Mouse (Mus musculus) heart, adult 2 months (tissue): ENCODE results near the gene Otx2. TPM values are rescaled to one million over a fixed set of nuclear protein-coding genes. Genes with fewer than 3 reads are reported as not detected.

ENCODE experiments used
- DNase-seq, 2 experiments: peaks; one replicate each; pipeline ENCODE4 v3.0.0; 2021
- H3K27ac ChIP-seq: fragments of 200-600 bp; 2 replicates; pipeline ENCODE4 v1.8.1; 2022
- H3K27me3 ChIP-seq: fragments of 200-500 bp; 2 replicates; pipeline ENCODE4 v1.6.1; 2012; ENCODE audit warnings: mild to moderate bottlenecking, low read length, inconsistent platforms, mixed read lengths; ENCODE audit not compliant: control insufficient read depth, insufficient read depth
- H3K36me3 ChIP-seq: fragments of 200-500 bp; 2 replicates; pipeline ENCODE4 v1.6.1; 2012; ENCODE audit warnings: low read length, inconsistent platforms; ENCODE audit not compliant: control insufficient read depth, insufficient read depth
- H3K4me1 ChIP-seq: fragments of 200-500 bp; 2 replicates; pipeline ENCODE4 v1.6.1; 2011; ENCODE audit warnings: low read length; ENCODE audit not compliant: control insufficient read depth, insufficient read depth
- H3K4me3 ChIP-seq: fragments of 200-600 bp; 2 replicates; pipeline ENCODE4 v1.8.1; 2022
- H3K79me2 ChIP-seq: fragments of 200-500 bp; replicated peaks from 2 replicates; pipeline ENCODE4 v1.6.1; 2012; ENCODE audit warnings: mild to moderate bottlenecking, inconsistent platforms, low read length, moderate library complexity, mixed read lengths; ENCODE audit not compliant: control insufficient read depth, insufficient read depth
- H3K9ac ChIP-seq: fragments of 200-500 bp; 2 replicates; pipeline ENCODE4 v1.6.1; 2012; ENCODE audit warnings: low read depth, mild to moderate bottlenecking, control low read depth, inconsistent platforms, low read length, mixed read lengths
- CTCF ChIP-seq: fragments of 200-600 bp; IDR thresholded peaks from 2 replicates; pipeline ENCODE4 v1.8.1; 2022; ENCODE audit warnings: antibody characterized with exemption, mild to moderate bottlenecking, moderate library complexity
- EP300 ChIP-seq: fragments of 200-500 bp; IDR thresholded peaks from 2 replicates; pipeline ENCODE4 v1.6.1; 2011; ENCODE audit warnings: low read depth, low read length, control low read depth; ENCODE audit not compliant: insufficient read depth
- POLR2A ChIP-seq: fragments of 200-500 bp; IDR thresholded peaks from 2 replicates; pipeline ENCODE4 v1.6.1; 2011; ENCODE audit warnings: mild to moderate bottlenecking, low read depth, low read length, control low read depth; ENCODE audit not compliant: insufficient read depth
- WGBS: fragments of 180-500 bp; shearing (Covaris S2); methylation state at CpG from one replicate; pipeline ENCODE4 v1.1.7; 2018; 5-methylcytosine and 5-hydroxymethylcytosine counted together
- intact Hi-C: fragments of 180-260 bp; cut with DNase I; formaldehyde crosslinking; loops from one replicate; pipeline ENCODE4 v1.15.1; 2025
- polyA plus RNA-seq: library from polyadenylated mRNA; depleted of rRNA; stranded (reverse); fragments of >200 nt; gene quantifications from 2 replicates; pipeline ENCODE4 v1.2.3, GENCODE M21; 2012
- total RNA-seq, 2 experiments: library from RNA; stranded (reverse); gene quantifications; 2 replicates each; pipeline ENCODE4 v1.2.3; 2021

The Otx2 gene
- total and polyA plus RNA-seq, 3 experiments: not detected

GRCm38 (mm10) chr14:48661646-48662567 lies 11.7 kb downstream of the Otx2 start:
- TF ChIP-seq CTCF (no peak), EP300 (no peak), POLR2A (no peak)
- no peaks in the 10 kb centered on the region for H3K4me1 ChIP-seq
- intact Hi-C loops: no loop called here
- H3K27me3 ChIP-seq: peaks cover 30% of the 10 kb centered on the region
- H3K79me2 ChIP-seq: no peaks in the 10 kb centered on the region
- no peak overlapping the region for H3K4me3 ChIP-seq
- DNase-seq: peak in 1 of 2 experiments; percentile 19
- 8% methylated on average over 38 of the region's 38 CpGs for WGBS
- no peaks in the 10 kb centered on the region for H3K36me3 ChIP-seq
- H3K9ac ChIP-seq: no peak overlapping the region
- H3K27ac ChIP-seq: no peak overlapping the region

GRCm38 (mm10) chr14:48661151-48661550 lies 12.5 kb downstream of the Otx2 start:
- intact Hi-C loops: no loop called here
- 34% methylated on average over 8 of the region's 8 CpGs for WGBS
- Histone ChIP-seq H3K4me3 (no peak overlapping the region), H3K36me3 (no peaks in the 10 kb centered on the region), H3K27ac (no peak overlapping the region), H3K79me2 (no peaks in the 10 kb centered on the region), H3K4me1 (no peaks in the 10 kb centered on the region), H3K9ac (no peak overlapping the region), H3K27me3 (peaks cover 28% of the 10 kb centered on the region)
- DNase-seq: no peak
- TF ChIP-seq POLR2A (no peak), CTCF (no peak), EP300 (no peak)

DNA sequence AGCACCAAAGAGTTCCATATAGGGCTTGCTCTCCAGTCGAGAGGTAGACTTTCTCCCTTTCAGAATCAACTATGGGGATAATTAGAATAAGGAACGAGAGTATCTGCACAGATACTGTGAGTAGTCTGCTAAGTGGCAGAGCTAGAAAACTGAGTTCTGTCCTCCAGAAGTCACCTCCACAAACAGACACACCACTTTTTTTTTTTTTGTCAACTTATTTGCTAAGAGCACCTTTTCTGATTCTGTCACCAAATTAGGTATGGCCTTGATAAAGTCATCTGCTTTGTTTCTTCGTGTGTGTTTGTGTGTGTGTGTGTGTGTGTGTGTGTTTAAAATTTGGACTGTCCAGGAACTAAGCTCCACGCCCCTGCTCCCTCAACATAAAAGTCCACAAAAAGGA lies 13.0 kb downstream of the Otx2 start:
- Histone ChIP-seq H3K4me3 (no peak overlapping the region), H3K27ac (no peak overlapping the region), H3K79me2 (no peaks in the 10 kb centered on the region), H3K36me3 (no peaks in the 10 kb centered on the region), H3K4me1 (no peaks in the 10 kb centered on the region), H3K27me3 (peaks cover 29% of the 10 kb centered on the region), H3K9ac (no peak overlapping the region)
- intact Hi-C loops: no loop called here
- TF ChIP-seq EP300 (no peak), POLR2A (no peak), CTCF (no peak)
- DNase-seq: no peak
- WGBS: 68% methylated on average over 4 of the region's 4 CpGs

DNA sequence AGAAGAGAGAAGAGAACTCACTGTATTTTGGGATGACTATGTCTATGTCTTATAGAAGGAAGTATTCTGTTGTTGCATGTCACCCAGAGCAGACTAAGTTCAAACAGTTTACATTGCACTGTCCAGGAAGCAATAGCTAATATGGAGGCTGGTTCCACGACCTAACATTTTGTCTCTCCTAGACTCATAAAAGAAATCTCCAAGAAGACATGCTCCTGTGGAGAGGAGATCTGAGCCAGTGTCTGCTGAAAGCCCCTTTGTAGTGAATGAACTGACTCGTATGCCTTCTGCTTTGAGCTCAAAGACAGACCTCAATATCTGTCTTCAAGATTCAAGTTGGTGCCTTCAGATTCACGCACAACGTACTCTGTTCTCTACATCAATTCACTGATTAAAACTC lies 14.0 kb downstream of the Otx2 start:
- Histone ChIP-seq H3K9ac (no peak overlapping the region), H3K27me3 (peaks cover 27% of the 10 kb centered on the region), H3K79me2 (no peaks in the 10 kb centered on the region), H3K36me3 (no peaks in the 10 kb centered on the region), H3K4me3 (no peak overlapping the region), H3K4me1 (no peaks in the 10 kb centered on the region), H3K27ac (no peak overlapping the region)
- DNase-seq: no peak
- intact Hi-C loops: no loop called here
- WGBS: 74% methylated on average over 4 of the region's 4 CpGs
- TF ChIP-seq POLR2A: no peak
- TF ChIP-seq EP300: no peak
- no peak for TF ChIP-seq CTCF

GRCm38 (mm10) chr14:48657241-48657640 lies 16.4 kb downstream of the Otx2 start:
- intact Hi-C loops: no loop called here
- WGBS: 77% methylated on average over 6 of the region's 6 CpGs
- Histone ChIP-seq H3K4me3 (no peak overlapping the region), H3K9ac (no peak overlapping the region), H3K27me3 (peaks cover 27% of the 10 kb centered on the region), H3K36me3 (no peaks in the 10 kb centered on the region), H3K27ac (no peak overlapping the region), H3K79me2 (no peaks in the 10 kb centered on the region), H3K4me1 (no peaks in the 10 kb centered on the region)
- TF ChIP-seq POLR2A (no peak), EP300 (no peak), CTCF (no peak)
- DNase-seq: no peak

- Histone ChIP-seq H3K79me2 (no peaks in the 10 kb centered on the region), H3K27ac (no peak overlapping the region), H3K36me3 (no peaks in the 10 kb centered on the region), H3K4me1 (no peaks in the 10 kb centered on the region), H3K27me3 (peaks cover 26% of the 10 kb centered on the region), H3K4me3 (no peak overlapping the region), H3K9ac (no peak overlapping the region)
- 63% methylated on average over 4 of the region's 4 CpGs for WGBS
- TF ChIP-seq POLR2A (no peak), CTCF (no peak), EP300 (no peak)
- intact Hi-C loops: no loop called here
- DNase-seq: no peak
Measured at GRCm38 (mm10) chr14:48656711-48657110, 16.9 kb downstream of the Otx2 start.
